ENCODE assay signal across 11 mouse cellular contexts in the genomic region with DNA sequence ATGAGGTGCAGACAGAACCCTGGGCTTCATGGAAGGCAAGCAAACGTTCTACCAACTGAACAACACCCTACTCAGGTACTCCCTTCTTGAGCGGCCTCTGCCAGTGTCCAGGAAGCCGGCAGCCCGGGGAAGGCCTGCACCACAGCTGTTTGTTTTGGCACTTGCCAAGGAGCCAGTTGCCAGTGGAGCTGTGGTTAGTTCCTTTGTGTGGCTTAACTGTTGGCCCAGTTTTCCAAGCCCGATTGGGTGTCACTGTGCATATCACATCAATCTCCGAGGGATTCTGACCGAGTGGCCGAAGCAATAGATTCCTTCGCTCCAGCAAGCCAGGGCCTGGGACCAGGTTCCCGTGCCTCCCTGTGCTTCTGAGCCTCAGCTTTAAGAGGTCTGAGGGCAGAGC. TPM values are rescaled to one million over a fixed set of nuclear protein-coding genes. Genes with fewer than 3 reads are reported as not detected.
A peak's percentile ranks its signal among the peaks of the same experiment; 100 is the strongest.
DNase-seq lines count a peak whose midpoint lies in the region; ATAC-seq lines count a peak whose summit lies in the region.
"Had no signal": no experiment of that assay in that cellular context is flagged by ENCODE, and none has a peak within 500 bp of the region (broad histone marks: within the 10 kb centered on the region; RNA-seq: fewer than 3 reads in every experiment).

No protein-coding gene starts in this region.

- H3K4me3 ChIP-seq in midbrain, embryonic 10.5 days = no peak overlapping the region
- no peak overlapping the region for H3K4me3 ChIP-seq in midbrain, embryonic 14.5 days (replicated peaks; ENCODE audit: low read depth, low read length)
- no peak overlapping the region for H3K4me3 ChIP-seq in embryonic facial prominence, embryonic 15.5 days (replicated peaks)
- H3K4me3 ChIP-seq in neural tube, embryonic 14.5 days (ENCODE audit: low read depth, low read length) = no peak overlapping the region
- H3K4me3 ChIP-seq: hindbrain, embryonic 15.5 days; midbrain, embryonic 13.5 days had no signal

- no peak for ATAC-seq in midbrain, embryonic 14.5 days (ENCODE audit: low FRiP score, low TSS enrichment)
- no peak for ATAC-seq in embryonic facial prominence, embryonic 15.5 days (ENCODE audit: insufficient number of reproducible peaks, low FRiP score, low TSS enrichment, low read depth)
- ATAC-seq in neural tube, embryonic 14.5 days (ENCODE audit: low read depth) = no peak
- ATAC-seq: midbrain, embryonic 13.5 days had no signal

- intact Hi-C loops in heart, postnatal 14 days (cut with DNase I) = no loop called here

- DNase-seq in heart, adult 18-20 months = peak; percentile 51 to 64
- DNase-seq in heart, postnatal 14 days = no peak
- no peak for DNase-seq in midbrain, embryonic 10.5 days (ENCODE audit: low spot score)
- DNase-seq in midbrain, embryonic 14.5 days = no peak
- DNase-seq in embryo, embryonic 11 days = no peak
- no peak for DNase-seq in cerebellum, adult 9-11 months
- DNase-seq: right cerebral cortex, postnatal 4 days had no signal

- no peak overlapping the region for H3K4me2 ChIP-seq in midbrain, embryonic 14.5 days (ENCODE audit: low read length)
- no peak overlapping the region for H3K4me2 ChIP-seq in embryonic facial prominence, embryonic 15.5 days (replicated peaks)
- no peak overlapping the region for H3K4me2 ChIP-seq in neural tube, embryonic 14.5 days (ENCODE audit: low read depth, low read length)
- H3K4me2 ChIP-seq: hindbrain, embryonic 15.5 days; midbrain, embryonic 13.5 days had no signal

- 87% methylated on average over 10 of the region's 10 CpGs for WGBS in midbrain, embryonic 10.5 days
- whole genome bisulfite sequencing in midbrain, embryonic 14.5 days = 71% methylated on average over 10 of the region's 10 CpGs
- WGBS in embryonic facial prominence, embryonic 15.5 days = 60% methylated on average over 10 of the region's 10 CpGs
- WGBS in neural tube, embryonic 14.5 days = 65% methylated on average over 10 of the region's 10 CpGs

- peaks cover 32% of the 10 kb centered on the region for H3K4me1 ChIP-seq in midbrain, embryonic 10.5 days
- H3K4me1 ChIP-seq in midbrain, embryonic 14.5 days (ENCODE audit: control insufficient read depth, insufficient read depth, low read length) = peaks cover 15% of the 10 kb centered on the region
- peaks cover 64% of the 10 kb centered on the region for H3K4me1 ChIP-seq in embryonic facial prominence, embryonic 15.5 days
- peaks cover 5% of the 10 kb centered on the region; the same call in 1 of the 2 replicates for H3K4me1 ChIP-seq in neural tube, embryonic 14.5 days (ENCODE audit: control insufficient read depth, insufficient read depth, low read length)

- H3K9me3 ChIP-seq in midbrain, embryonic 10.5 days (replicated peaks) = no peaks in the 10 kb centered on the region
- no peaks in the 10 kb centered on the region for H3K9me3 ChIP-seq in midbrain, embryonic 14.5 days (ENCODE audit: control insufficient read depth, low read length)
- H3K9me3 ChIP-seq in embryonic facial prominence, embryonic 15.5 days (replicated peaks) = no peaks in the 10 kb centered on the region
- H3K9me3 ChIP-seq in neural tube, embryonic 14.5 days (ENCODE audit: control insufficient read depth, low read length) = no peaks in the 10 kb centered on the region
- H3K9me3 ChIP-seq: hindbrain, embryonic 15.5 days; midbrain, embryonic 13.5 days had no signal

- H3K36me3 ChIP-seq in midbrain, embryonic 10.5 days = peaks cover 7% of the 10 kb centered on the region
- no peaks in the 10 kb centered on the region for H3K36me3 ChIP-seq in midbrain, embryonic 14.5 days (ENCODE audit: control insufficient read depth, insufficient read depth, low read length)
- H3K36me3 ChIP-seq in embryonic facial prominence, embryonic 15.5 days = no peaks in the 10 kb centered on the region
- H3K36me3 ChIP-seq in neural tube, embryonic 14.5 days (ENCODE audit: control insufficient read depth, insufficient read depth, low read length) = no peaks in the 10 kb centered on the region
- H3K36me3 ChIP-seq: hindbrain, embryonic 15.5 days; midbrain, embryonic 13.5 days had no signal

- H3K9ac ChIP-seq in midbrain, embryonic 14.5 days (replicated peaks; ENCODE audit: low read length) = no peak overlapping the region
- no peak overlapping the region for H3K9ac ChIP-seq in embryonic facial prominence, embryonic 15.5 days
- no peak overlapping the region for H3K9ac ChIP-seq in neural tube, embryonic 14.5 days (replicated peaks; ENCODE audit: low read depth, low read length)
- H3K9ac ChIP-seq: hindbrain, embryonic 15.5 days; midbrain, embryonic 13.5 days had no signal

- H3K27ac ChIP-seq in midbrain, embryonic 10.5 days (replicated peaks) = peak overlapping the region; percentile 69; the same call in 1 of the 2 replicates
- H3K27ac ChIP-seq in midbrain, embryonic 14.5 days (replicated peaks; ENCODE audit: low read depth, low read length) = no peak overlapping the region
- H3K27ac ChIP-seq in embryonic facial prominence, embryonic 15.5 days (replicated peaks) = peak overlapping the region; percentile 68; the same call in 1 of the 2 replicates
- peak overlapping the region; percentile 28; the same call in 1 of the 2 replicates for H3K27ac ChIP-seq in neural tube, embryonic 14.5 days (ENCODE audit: low read depth, low read length)
- H3K27ac ChIP-seq: hindbrain, embryonic 15.5 days; midbrain, embryonic 13.5 days had no signal

- H3K27me3 ChIP-seq in midbrain, embryonic 10.5 days (ENCODE audit: low read depth, poor library complexity, severe bottlenecking) = no peaks in the 10 kb centered on the region
- no peaks in the 10 kb centered on the region for H3K27me3 ChIP-seq in midbrain, embryonic 14.5 days (ENCODE audit: control insufficient read depth, insufficient read depth, low read length)
- H3K27me3 ChIP-seq in embryonic facial prominence, embryonic 15.5 days = no peaks in the 10 kb centered on the region
- no peaks in the 10 kb centered on the region for H3K27me3 ChIP-seq in neural tube, embryonic 14.5 days (ENCODE audit: control insufficient read depth, insufficient read depth, low read length)
- H3K27me3 ChIP-seq: hindbrain, embryonic 15.5 days; midbrain, embryonic 13.5 days had no signal

RNA-seq across cellular contexts. Expression of gene Srsf3, which starts 25.5 kb away (rescaled TPM):
- 10 to 100 TPM; 74.9 to 89.9 TPM for total RNA-seq in heart, adult 18-20 months (2021)
- total RNA-seq in heart, postnatal 14 days (2021) = 100 to 1,000 TPM in 1 of 2 experiments, 10 to 100 TPM in 1; 99.7 to 120 TPM
- 789 and 839 TPM in 2 replicates for polyA plus RNA-seq in midbrain, embryonic 10.5 days (2016; fragmentation: Nextera tagmentation; extraction: Ambion mirVana)
- polyA plus RNA-seq in midbrain, embryonic 14.5 days (2014; fragmentation: Nextera tagmentation; extraction: Ambion mirVana) = 486 and 559 TPM in 2 replicates
- polyA plus RNA-seq in embryonic facial prominence, embryonic 15.5 days (2015; fragmentation: Nextera tagmentation; extraction: Ambion mirVana) = 485 and 487 TPM in 2 replicates
- 423 and 489 TPM in 2 replicates for polyA plus RNA-seq in neural tube, embryonic 14.5 days (2014; fragmentation: Nextera tagmentation; extraction: Ambion mirVana)

RNA-seq across cellular contexts. Expression of gene Cdkn1a, which starts 32.8 kb away (rescaled TPM):
- total RNA-seq in heart, adult 18-20 months (2021) = 100 to 1,000 TPM; 101 to 149 TPM
- total RNA-seq in heart, postnatal 14 days (2021) = 100 to 1,000 TPM; 105 to 121 TPM
- polyA plus RNA-seq in midbrain, embryonic 10.5 days (2016; fragmentation: Nextera tagmentation; extraction: Ambion mirVana) = 19.1 and 24.8 TPM in 2 replicates
- 80.8 and 109 TPM in 2 replicates for polyA plus RNA-seq in midbrain, embryonic 14.5 days (2014; fragmentation: Nextera tagmentation; extraction: Ambion mirVana)
- polyA plus RNA-seq in embryonic facial prominence, embryonic 15.5 days (2015; fragmentation: Nextera tagmentation; extraction: Ambion mirVana) = 347 and 357 TPM in 2 replicates
- 59.8 and 81.1 TPM in 2 replicates for polyA plus RNA-seq in neural tube, embryonic 14.5 days (2014; fragmentation: Nextera tagmentation; extraction: Ambion mirVana)

RNA-seq across cellular contexts. Expression of gene Stk38, which starts 50.2 kb away (rescaled TPM):
- total RNA-seq in heart, adult 18-20 months (2021) = 10 to 100 TPM; 22.0 to 28.8 TPM
- total RNA-seq in heart, postnatal 14 days (2021) = 10 to 100 TPM; 47.6 to 48.8 TPM
- polyA plus RNA-seq in midbrain, embryonic 10.5 days (2016; fragmentation: Nextera tagmentation; extraction: Ambion mirVana) = 115 and 130 TPM in 2 replicates
- polyA plus RNA-seq in midbrain, embryonic 14.5 days (2014; fragmentation: Nextera tagmentation; extraction: Ambion mirVana) = 74.8 and 102 TPM in 2 replicates
- polyA plus RNA-seq in embryonic facial prominence, embryonic 15.5 days (2015; fragmentation: Nextera tagmentation; extraction: Ambion mirVana) = 111 and 122 TPM in 2 replicates
- 82.4 and 99.1 TPM in 2 replicates for polyA plus RNA-seq in neural tube, embryonic 14.5 days (2014; fragmentation: Nextera tagmentation; extraction: Ambion mirVana)

RNA-seq across cellular contexts. Expression of gene Rab44, which starts 56.0 kb away (rescaled TPM):
- under 1 TPM in 1 of 2 experiments, not detected in 1; 0.69 TPM for total RNA-seq in heart, adult 18-20 months (2021)
- total RNA-seq in heart, postnatal 14 days (2021) = under 1 TPM; 0.73 to 0.76 TPM
- 0.06 and 0.47 TPM in 2 replicates for polyA plus RNA-seq in midbrain, embryonic 10.5 days (2016; fragmentation: Nextera tagmentation; extraction: Ambion mirVana)
- polyA plus RNA-seq in midbrain, embryonic 14.5 days (2014; fragmentation: Nextera tagmentation; extraction: Ambion mirVana) = 0.20 TPM in 1 of 2 replicates, not detected in the other
- polyA plus RNA-seq in embryonic facial prominence, embryonic 15.5 days (2015; fragmentation: Nextera tagmentation; extraction: Ambion mirVana) = 3.4 and 4.5 TPM in 2 replicates
- not detected in 2 replicates for polyA plus RNA-seq in neural tube, embryonic 14.5 days (2014; fragmentation: Nextera tagmentation; extraction: Ambion mirVana)
- polyA plus RNA-seq: midbrain, embryonic 13.5 days had no signal

Comparison
In these comparisons a context has a peak if more than half of its experiments do, and no peak if none do; other contexts are left out.
1. DNase-seq: peak in heart, adult 18-20 months (2 of 2); none in heart, postnatal 14 days (0 of 2), midbrain, embryonic 10.5 days (single experiment), midbrain, embryonic 14.5 days (single experiment), embryo, embryonic 11 days (single experiment) and cerebellum, adult 9-11 months (single experiment).